Mouse (Mus musculus) lung, postnatal 36 days (tissue): ENCODE data around the gene Lrpap1.

Experiments used
- DNase-seq: peaks from one replicate; pipeline ENCODE4 v3.0.0; 2022; ENCODE audit warnings: mixed read lengths

Gene Lrpap1

GRCm38 (mm10) chr5:35055076-35055475 lies 50.5 kb downstream of the Lrpap1 start:
- peak; percentile 70 for DNase-seq

GRCm38 (mm10) chr5:35054628-35055027 lies 50.9 kb downstream of the Lrpap1 start:
- no peak for DNase-seq

GRCm38 (mm10) chr5:35050541-35050940 lies 55.0 kb downstream of the Lrpap1 start:
- no peak for DNase-seq

GRCm38 (mm10) chr5:35043110-35043451 lies 62.5 kb downstream of the Lrpap1 start:
- peak; percentile 94 for DNase-seq

- DNase-seq = no peak
Observed at GRCm38 (mm10) chr5:35042431-35043109, 63.0 kb downstream of the Lrpap1 start.
